Mouse (Mus musculus) right cerebral cortex, adult 18-20 months (tissue): ENCODE results near the gene Cep83.

ENCODE experiments used
- DNase-seq: peaks from one replicate; pipeline ENCODE4 v3.0.0; 2022; ENCODE audit warnings: mixed read lengths

Gene Cep83

GRCm38 (mm10) chr10:94780618-94781262 is 92.3 kb downstream of the Cep83 start:
- no peak for DNase-seq

DNA sequence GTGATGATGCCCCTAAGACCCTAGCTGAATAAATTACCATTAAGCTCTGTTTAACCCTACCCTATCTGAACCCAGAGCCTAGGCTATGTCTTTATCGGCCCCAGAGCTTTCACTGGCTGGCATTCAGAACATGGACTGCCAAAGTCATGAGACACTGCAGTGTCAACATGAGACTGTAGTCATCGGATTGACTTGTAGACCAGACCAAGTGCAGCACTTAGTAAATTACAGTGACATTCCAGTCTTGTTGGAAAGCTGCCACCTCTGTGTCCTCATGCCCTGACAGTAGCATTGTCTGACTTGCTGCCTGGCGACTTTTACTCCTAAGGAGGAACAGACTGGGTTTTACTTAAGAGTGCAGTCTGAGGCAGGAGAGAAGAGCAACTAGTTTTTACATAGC is 100.8 kb downstream of the Cep83 start:
- no peak for DNase-seq

- DNase-seq: no peak
These were observed 105.5 kb downstream of the Cep83 start for GRCm38 (mm10) chr10:94793914-94794313.

DNA sequence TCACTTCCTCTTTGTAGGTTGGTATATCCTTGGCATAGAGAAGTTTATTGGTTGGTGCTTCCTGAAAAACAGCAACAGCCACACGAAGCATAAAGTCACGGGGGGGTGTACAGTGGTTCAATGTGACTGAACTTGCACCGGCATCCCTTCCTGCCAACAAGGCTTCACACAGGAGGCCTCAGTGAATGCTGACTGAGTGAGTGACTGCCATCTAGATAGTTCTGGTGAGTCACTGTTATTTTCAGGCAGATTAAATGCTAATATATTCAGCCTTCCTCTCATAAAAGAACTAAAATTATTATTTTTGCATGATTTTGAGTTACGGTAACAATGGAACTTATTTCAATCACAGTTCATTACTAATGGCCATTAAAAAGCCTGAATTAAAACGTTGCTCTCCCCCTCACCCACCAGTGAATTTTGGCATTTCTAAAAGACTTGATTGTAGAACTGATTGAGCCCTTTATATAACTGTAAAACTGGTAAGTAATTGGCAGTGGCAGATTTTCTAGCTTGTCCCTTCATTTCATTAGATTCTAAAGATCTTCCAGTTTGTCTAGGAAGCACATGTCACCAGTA is 106.3 kb downstream of the Cep83 start:
- DNase-seq: no peak

DNA sequence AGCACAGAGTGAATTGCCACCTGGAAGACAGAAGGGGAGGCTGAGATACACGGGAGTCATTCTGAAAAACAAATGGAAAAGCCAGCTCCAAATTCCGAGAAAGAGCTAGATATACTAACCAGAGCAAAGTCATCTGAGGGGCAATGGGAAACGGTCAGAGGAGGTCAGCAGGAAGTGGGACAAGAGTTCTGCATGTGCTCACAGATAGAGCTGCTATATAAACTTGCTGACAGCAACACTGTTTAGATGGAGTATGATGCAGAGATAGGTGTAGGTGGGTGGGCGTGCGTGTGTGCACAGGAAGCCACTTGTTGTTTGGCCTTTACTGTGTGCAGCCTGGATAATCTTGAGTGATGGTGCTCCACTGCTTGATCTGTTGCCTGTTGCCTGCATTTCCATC is 109.7 kb downstream of the Cep83 start:
- no peak for DNase-seq

- DNase-seq: no peak
These were observed 111.2 kb downstream of the Cep83 start for GRCm38 (mm10) chr10:94799485-94800239.

DNA sequence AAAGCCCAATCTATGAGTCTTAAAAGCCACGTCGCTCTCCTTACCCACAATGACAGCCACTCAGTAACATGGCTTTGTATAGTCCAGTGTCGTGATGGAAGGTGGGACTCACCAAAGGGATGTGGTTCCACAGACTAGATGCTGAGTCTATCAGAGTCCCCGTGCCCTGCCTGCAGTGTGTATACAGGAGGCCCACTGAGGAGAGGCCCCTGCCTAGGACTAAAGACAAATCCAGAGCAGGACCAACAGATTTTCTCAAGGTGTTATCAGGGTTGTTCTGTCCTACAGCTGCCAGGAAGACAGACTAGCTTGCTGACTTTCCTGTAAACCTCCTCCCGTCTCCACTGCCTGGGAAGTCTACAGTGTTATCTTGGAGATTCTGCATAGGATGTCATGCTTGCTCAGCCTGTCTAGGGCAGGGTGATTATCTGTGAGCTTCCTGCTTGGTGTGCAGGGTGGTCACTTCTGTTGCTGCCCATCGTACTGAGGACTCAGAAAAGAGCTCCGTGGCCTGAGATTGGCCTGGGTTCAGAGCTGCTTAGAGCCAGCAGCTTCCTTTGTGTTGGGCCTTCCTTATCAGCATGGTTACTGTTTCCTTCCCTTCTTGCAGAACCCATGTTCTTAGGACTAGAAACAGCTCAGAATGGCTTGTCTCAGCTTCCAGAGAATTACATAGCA is 112.4 kb downstream of the Cep83 start:
- DNase-seq: no peak

- peak; percentile 33 for DNase-seq
These were observed 115.8 kb downstream of the Cep83 start for GRCm38 (mm10) chr10:94804029-94804908.

DNA sequence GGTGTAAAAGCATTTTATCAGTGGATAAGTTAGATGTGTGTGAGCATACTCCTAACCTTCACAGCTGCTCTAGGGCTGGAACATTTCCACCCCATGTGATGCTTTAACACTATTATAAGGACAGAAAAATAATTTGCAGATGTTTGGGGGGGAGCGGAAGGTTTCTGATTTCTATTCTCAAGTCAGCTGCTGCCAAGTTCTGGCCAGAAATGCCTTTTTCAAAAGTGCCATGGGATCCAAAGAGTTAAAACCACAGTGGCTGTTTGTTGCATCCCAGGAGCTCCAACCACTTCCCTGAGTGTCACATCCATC is 116.4 kb downstream of the Cep83 start:
- DNase-seq: no peak

- no peak for DNase-seq
These were observed 118.9 kb downstream of the Cep83 start for GRCm38 (mm10) chr10:94807323-94807722.

DNA sequence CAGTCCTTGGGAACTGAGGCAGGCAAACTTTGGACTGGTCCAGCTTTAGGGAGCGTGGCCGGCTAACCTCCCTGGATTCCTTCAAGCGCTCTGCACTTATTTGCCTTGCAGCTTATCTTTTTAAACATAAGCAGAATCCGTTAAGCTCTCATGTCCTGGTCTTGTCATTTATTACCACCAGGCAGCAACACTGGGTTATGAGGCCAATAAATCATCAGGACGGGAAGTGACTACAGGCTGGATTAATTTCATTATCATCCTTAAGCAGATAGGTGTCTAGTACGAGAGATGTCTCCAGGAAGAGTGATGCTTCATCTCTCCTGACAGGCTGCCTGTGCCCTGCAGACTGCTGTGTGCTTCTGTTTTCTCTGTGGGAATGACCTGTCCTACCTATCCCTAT is 119.8 kb downstream of the Cep83 start:
- no peak for DNase-seq

DNA sequence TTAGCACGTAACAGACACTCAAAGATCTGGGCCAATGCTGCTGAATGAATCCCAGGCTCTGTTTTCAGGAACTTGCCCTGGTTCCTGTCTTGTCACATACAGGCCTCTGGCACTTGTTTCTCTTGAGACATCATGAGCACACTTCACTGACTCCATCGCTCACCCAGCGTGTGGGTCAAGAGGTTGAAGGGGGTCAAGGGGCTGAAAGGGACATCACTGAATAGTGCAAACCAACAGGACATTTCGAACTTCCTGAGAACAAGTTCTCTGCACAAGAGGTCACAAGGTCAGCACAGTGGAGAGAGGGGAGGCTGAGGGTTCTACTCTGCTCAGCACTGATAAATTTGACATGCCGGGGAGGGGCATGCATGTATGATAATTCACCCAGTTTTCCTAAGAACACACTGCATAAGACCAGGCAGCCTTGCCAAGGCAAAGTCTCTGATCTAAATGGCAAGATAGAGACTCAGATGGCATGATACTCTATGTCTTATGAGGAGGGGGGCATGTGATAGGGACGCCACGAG is 121.6 kb downstream of the Cep83 start:
- no peak for DNase-seq

GRCm38 (mm10) chr10:94811907-94812851 is 123.7 kb downstream of the Cep83 start:
- no peak for DNase-seq

GRCm38 (mm10) chr10:94818127-94818526 is 129.7 kb downstream of the Cep83 start:
- no peak for DNase-seq

DNA sequence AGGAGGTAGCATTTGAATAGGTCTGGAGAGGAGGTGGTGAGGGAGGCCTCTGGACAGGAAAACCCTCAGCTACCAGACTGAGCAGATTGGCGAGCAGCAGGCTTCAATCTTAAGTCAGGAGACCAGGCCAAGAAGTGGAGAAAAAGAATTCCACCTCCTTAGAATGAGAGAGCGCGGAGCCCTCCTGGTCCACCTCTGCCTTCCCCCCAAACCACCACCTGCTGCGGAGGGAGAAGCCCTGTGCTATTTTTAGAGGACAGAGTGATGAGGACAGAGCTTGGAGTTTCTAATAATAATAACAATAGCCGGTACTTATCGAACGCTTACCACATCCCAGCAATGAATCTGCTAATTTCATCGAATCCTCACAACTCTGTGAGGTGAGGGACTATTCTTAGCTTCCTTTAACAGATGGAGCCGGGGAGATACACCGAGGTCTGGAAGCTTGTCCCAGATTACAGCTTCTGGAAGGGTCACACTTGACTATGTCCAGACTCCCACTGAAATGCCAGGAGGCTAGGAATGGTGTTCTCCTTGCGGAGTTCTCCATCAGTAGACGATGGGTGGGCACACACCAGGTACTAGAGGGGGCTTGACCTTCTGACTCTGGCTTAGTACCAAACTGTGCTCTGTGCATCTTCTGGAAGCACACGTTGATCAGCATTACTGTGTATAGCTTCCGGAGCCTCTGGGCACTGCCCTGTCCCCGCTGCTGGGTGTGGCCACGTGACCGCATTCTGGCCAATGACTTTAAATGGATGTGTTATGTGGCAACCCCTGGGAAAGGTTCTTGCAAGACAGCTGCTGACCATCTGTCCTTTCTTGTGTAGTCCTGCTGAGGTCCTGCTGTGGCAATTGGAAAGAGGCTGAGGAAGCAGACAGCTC is 130.6 kb downstream of the Cep83 start:
- DNase-seq: peak; percentile 24

DNA sequence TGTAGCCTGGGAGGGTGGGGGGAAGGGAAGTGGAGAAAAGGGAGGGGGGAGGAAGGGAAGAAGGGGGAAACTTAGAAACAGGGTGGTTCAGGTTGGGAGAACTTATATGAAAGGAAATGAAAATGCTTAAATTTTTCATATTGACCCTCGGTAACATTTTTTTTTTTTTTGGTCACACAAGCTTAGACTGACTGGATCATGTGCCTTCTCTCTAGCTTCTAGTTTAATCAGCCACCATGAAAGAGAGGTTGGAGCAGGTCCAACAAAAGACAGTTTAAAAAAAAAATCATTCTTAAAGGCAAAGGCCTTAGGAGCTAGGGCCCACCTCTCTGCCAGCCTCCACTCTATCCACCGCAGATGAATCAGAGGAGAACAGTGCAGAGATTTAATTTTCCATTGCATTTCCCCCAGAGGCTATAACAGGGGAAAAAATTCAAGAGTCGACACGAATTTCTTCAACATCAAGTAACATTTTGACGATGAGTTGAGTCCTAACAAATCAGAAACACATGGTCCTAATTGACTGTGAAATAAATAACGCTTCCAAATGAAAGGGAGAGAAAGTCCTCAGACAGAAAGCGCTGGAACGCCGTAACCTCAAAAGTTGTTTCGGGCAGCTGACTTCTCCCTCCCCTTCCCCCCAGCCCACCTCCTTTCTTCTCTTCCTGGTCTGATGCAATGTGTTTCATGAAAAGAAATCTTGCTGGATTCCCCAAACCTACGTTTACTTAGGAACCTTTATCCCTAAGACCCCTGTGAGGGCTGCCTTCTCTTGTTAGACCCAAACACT is 135.7 kb downstream of the Cep83 start:
- DNase-seq: no peak

- DNase-seq: no peak
These were observed 137.5 kb downstream of the Cep83 start for GRCm38 (mm10) chr10:94825951-94826350.

DNA sequence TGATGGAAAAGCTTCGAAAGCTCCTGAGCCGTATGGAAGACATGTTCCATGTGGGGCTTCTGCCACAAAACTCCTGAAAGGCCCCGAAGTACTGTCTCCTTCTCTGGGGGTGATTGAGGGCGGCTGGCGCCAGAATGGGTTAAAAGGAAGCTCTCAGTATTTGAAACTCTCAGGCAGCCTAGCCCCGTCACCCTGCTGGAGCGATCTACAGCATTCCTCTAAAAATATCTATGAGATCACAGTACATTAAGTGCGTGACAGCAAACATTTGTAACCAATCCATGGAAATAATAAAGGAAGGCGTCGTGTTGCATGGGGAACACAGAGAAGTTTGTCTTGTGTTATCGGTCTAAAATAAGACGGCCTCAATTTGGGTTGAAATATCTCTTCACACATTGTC is 138.0 kb downstream of the Cep83 start:
- DNase-seq: no peak

- no peak for DNase-seq
These were observed 138.9 kb downstream of the Cep83 start for GRCm38 (mm10) chr10:94827325-94827724.
